Mouse (Mus musculus): Measurements from ENCODE around the gene Gm11627. TPM values are rescaled to one million over a fixed set of nuclear protein-coding genes. Genes with fewer than 3 reads are reported as not detected.
"Not testable (repeated sequence)": the region's sequence is repeated elsewhere in the genome, so short reads cannot be mapped to it uniquely, and the experiment has no call there.

Gene Gm11627
- total and polyA plus RNA-seq, 3 experiments: not detected

DNA sequence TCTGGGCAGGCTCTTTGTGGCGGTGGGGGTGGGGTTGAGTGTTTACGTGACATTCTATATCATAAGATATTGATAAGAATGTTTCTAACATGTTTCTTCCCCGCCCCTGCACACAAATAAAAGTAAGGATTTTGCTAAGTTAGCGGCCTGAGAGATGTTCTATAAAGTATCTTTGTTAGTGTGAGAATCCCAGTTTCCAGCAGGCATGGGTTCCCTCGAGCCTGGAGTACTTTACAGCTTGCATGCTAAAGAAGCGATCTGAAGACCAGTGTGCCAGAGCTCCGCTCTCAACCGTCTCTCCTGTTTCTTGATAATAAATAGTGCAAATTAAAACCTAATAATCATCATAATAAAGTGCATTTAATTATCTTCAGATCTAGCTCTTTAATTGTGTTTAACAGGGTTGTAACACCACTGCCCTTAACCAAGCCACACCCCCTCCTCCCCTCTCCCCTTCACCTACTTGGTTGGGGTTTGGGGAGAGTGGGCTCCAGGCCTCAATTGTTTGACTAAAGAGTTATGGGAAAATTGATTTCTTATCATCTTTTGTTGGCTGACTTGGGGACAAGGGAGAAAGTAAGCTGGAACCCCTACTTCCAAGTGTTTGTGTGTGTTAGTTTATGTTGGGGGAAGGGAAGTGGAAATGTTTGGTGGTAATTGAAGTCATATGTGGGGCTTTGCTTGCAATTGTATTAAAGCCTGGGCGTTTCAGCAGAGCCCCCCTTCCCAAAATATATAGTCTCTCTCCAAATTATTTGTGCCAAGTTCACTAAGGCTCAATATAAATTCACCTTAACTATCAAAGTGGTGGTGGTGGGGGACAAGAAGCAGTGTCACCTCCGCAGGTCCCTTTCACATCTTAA lies 28.7 kb upstream of the Gm11627 start:
- Histone ChIP-seq H3K4me3 (ENCODE audit: low read depth, low read length) (no peak overlapping the region), H3K9me3 (replicated peaks) (peaks cover 16% of the 10 kb centered on the region), H3K4me1 (ENCODE audit: insufficient read depth, low read depth, low read length) (no peaks in the 10 kb centered on the region; the same call in 1 of the 2 replicates), H3K36me3 (replicated peaks) (no peaks in the 10 kb centered on the region), H3K27me3 (ENCODE audit: insufficient read depth, low read length) (peaks cover 42% of the 10 kb centered on the region)
- no peak for DNase-seq (ENCODE audit: low spot score)
- no peak for TF ChIP-seq GATA1 (IDR thresholded peaks at IDR 0.05; ENCODE audit: borderline replicate concordance, low read length)
- TF ChIP-seq TAL1 (conservative IDR thresholded peaks at IDR 0.05; ENCODE audit: low read depth, low read length): no peak
- TF ChIP-seq CTCF (IDR thresholded peaks at IDR 0.05; ENCODE audit: low read depth, low read length): no peak
- TF ChIP-seq GATA2 (IDR thresholded peaks at IDR 0.05; ENCODE audit: borderline replicate concordance, low read depth, low read length): no peak
- TF ChIP-seq POLR2AphosphoS5 (IDR thresholded peaks at IDR 0.05; ENCODE audit: insufficient replicate concordance, low read depth, low read length): no peak
- ATAC-seq (ENCODE audit: extremely low read depth, insufficient number of reproducible peaks, low FRiP score, poor library complexity, severe bottlenecking): no peak

GRCm38 (mm10) chr11:102607201-102607600 lies 27.9 kb upstream of the Gm11627 start:
- DNase-seq (ENCODE audit: low spot score); H3K4me1 ChIP-seq (ENCODE audit: insufficient read depth, low read depth, low read length); H3K36me3 ChIP-seq (replicated peaks); ATAC-seq (ENCODE audit: extremely low read depth, insufficient number of reproducible peaks, low FRiP score, poor library complexity, severe bottlenecking); H3K4me3 ChIP-seq (ENCODE audit: low read depth, low read length): not testable (repeated sequence)
- peaks cover 48% of the 10 kb centered on the region for H3K27me3 ChIP-seq (ENCODE audit: insufficient read depth, low read length)
- H3K9me3 ChIP-seq (replicated peaks): peaks cover 16% of the 10 kb centered on the region

DNA sequence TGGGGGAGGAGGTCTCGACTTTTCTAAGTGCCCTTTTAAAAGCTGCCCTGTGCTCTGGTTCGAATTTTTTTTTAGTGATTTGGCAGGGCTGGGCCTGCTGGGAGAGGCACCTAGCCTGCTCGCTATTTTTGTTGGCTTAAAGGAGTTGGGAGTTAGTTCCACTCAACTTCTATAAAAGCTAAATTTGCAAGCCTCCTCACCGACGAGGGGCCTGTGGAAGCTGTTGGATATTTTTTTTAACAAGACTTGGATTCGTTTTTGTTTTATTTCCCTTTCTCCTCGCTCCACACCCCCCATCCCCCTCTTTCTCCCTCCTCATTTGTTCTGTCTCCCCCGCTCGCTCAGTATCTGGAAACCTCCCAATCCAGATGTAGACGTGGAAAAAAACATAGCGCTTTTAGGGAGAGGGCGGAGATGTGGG lies 27.5 kb upstream of the Gm11627 start:
- no peak overlapping the region for H3K4me3 ChIP-seq (ENCODE audit: low read depth, low read length)
- ATAC-seq (ENCODE audit: extremely low read depth, insufficient number of reproducible peaks, low FRiP score, poor library complexity, severe bottlenecking) (no peak), DNase-seq (ENCODE audit: low spot score) (no peak)
- H3K36me3 ChIP-seq (replicated peaks): no peaks in the 10 kb centered on the region
- no peaks in the 10 kb centered on the region; the same call in 1 of the 2 replicates for H3K4me1 ChIP-seq (ENCODE audit: insufficient read depth, low read depth, low read length)
- TF ChIP-seq CTCF (IDR thresholded peaks at IDR 0.05; ENCODE audit: low read depth, low read length) (no peak), POLR2AphosphoS5 (IDR thresholded peaks at IDR 0.05; ENCODE audit: insufficient replicate concordance, low read depth, low read length) (no peak), GATA2 (IDR thresholded peaks at IDR 0.05; ENCODE audit: borderline replicate concordance, low read depth, low read length) (no peak), GATA1 (IDR thresholded peaks at IDR 0.05; ENCODE audit: borderline replicate concordance, low read length) (no peak), TAL1 (conservative IDR thresholded peaks at IDR 0.05; ENCODE audit: low read depth, low read length) (no peak)
- peaks cover 16% of the 10 kb centered on the region for H3K9me3 ChIP-seq (replicated peaks)
- H3K27me3 ChIP-seq (ENCODE audit: insufficient read depth, low read length): peaks cover 47% of the 10 kb centered on the region

- DNase-seq (ENCODE audit: low spot score): no peak
- Histone ChIP-seq H3K9me3 (replicated peaks) (peaks cover 16% of the 10 kb centered on the region), H3K36me3 (replicated peaks) (no peaks in the 10 kb centered on the region), H3K4me1 (ENCODE audit: insufficient read depth, low read depth, low read length) (no peaks in the 10 kb centered on the region; the same call in 1 of the 2 replicates), H3K4me3 (ENCODE audit: low read depth, low read length) (0 out of 2 replicates have a peak overlapping the region, but pooled peaks have one; percentile 9), H3K27me3 (ENCODE audit: insufficient read depth, low read length) (peaks cover 39% of the 10 kb centered on the region)
- TF ChIP-seq TAL1 (conservative IDR thresholded peaks at IDR 0.05; ENCODE audit: low read depth, low read length): no peak
- TF ChIP-seq CTCF (IDR thresholded peaks at IDR 0.05; ENCODE audit: low read depth, low read length): no peak
- TF ChIP-seq GATA2 (IDR thresholded peaks at IDR 0.05; ENCODE audit: borderline replicate concordance, low read depth, low read length): no peak
- no peak for TF ChIP-seq POLR2AphosphoS5 (IDR thresholded peaks at IDR 0.05; ENCODE audit: insufficient replicate concordance, low read depth, low read length)
- TF ChIP-seq GATA1 (IDR thresholded peaks at IDR 0.05; ENCODE audit: borderline replicate concordance, low read length): no peak
- no peak for ATAC-seq (ENCODE audit: extremely low read depth, insufficient number of reproducible peaks, low FRiP score, poor library complexity, severe bottlenecking)
Observed at GRCm38 (mm10) chr11:102605553-102606416, 26.5 kb upstream of the Gm11627 start.

GRCm38 (mm10) chr11:102604777-102605552 lies 25.7 kb upstream of the Gm11627 start:
- H3K4me1 ChIP-seq (ENCODE audit: insufficient read depth, low read depth, low read length): no peaks in the 10 kb centered on the region; the same call in 1 of the 2 replicates
- DNase-seq (ENCODE audit: low spot score) (no peak), ATAC-seq (ENCODE audit: extremely low read depth, insufficient number of reproducible peaks, low FRiP score, poor library complexity, severe bottlenecking) (no peak)
- peaks cover 16% of the 10 kb centered on the region for H3K9me3 ChIP-seq (replicated peaks)
- TF ChIP-seq CTCF (IDR thresholded peaks at IDR 0.05; ENCODE audit: low read depth, low read length) (no peak), GATA1 (IDR thresholded peaks at IDR 0.05; ENCODE audit: borderline replicate concordance, low read length) (no peak), POLR2AphosphoS5 (IDR thresholded peaks at IDR 0.05; ENCODE audit: insufficient replicate concordance, low read depth, low read length) (no peak), GATA2 (IDR thresholded peaks at IDR 0.05; ENCODE audit: borderline replicate concordance, low read depth, low read length) (no peak), TAL1 (conservative IDR thresholded peaks at IDR 0.05; ENCODE audit: low read depth, low read length) (no peak)
- H3K4me3 ChIP-seq (ENCODE audit: low read depth, low read length): peak overlapping the region; percentile 2; the same call in 1 of the 2 replicates
- H3K27me3 ChIP-seq (ENCODE audit: insufficient read depth, low read length): peaks cover 35% of the 10 kb centered on the region
- H3K36me3 ChIP-seq (replicated peaks): no peaks in the 10 kb centered on the region

Measured in G1E (cell line).